Mouse (Mus musculus): ENCODE measurements around the gene Fat3.

The Fat3 gene

GRCm38 (mm10) chr9:16029715-16030285, 471.3 kb downstream of the Fat3 start:
- DNase-seq (ENCODE audit: low read depth, low spot score) = no peak

GRCm38 (mm10) chr9:16029066-16029465, 472.0 kb downstream of the Fat3 start:
- DNase-seq (ENCODE audit: low read depth, low spot score) = peak; percentile 74

- DNase-seq (ENCODE audit: low read depth, low spot score) = peak; percentile 72
Measured at GRCm38 (mm10) chr9:16028394-16028911, 472.6 kb downstream of the Fat3 start.

GRCm38 (mm10) chr9:16026054-16026453, 475.0 kb downstream of the Fat3 start:
- DNase-seq (ENCODE audit: low read depth, low spot score) = peak; percentile 68

GRCm38 (mm10) chr9:16024706-16025105, 476.4 kb downstream of the Fat3 start:
- peak; percentile 44 for DNase-seq (ENCODE audit: low read depth, low spot score)

- DNase-seq (ENCODE audit: low read depth, low spot score) = no peak
Measured at GRCm38 (mm10) chr9:16014115-16014514, 487.0 kb downstream of the Fat3 start.

- peak; percentile 54 for DNase-seq (ENCODE audit: low read depth, low spot score)
Measured at GRCm38 (mm10) chr9:16011382-16011781, 489.7 kb downstream of the Fat3 start.

GRCm38 (mm10) chr9:16007516-16007915, 493.6 kb downstream of the Fat3 start:
- no peak for DNase-seq (ENCODE audit: low read depth, low spot score)

GRCm38 (mm10) chr9:16002991-16003390, 498.1 kb downstream of the Fat3 start:
- DNase-seq (ENCODE audit: low read depth, low spot score) = peak; percentile 64

GRCm38 (mm10) chr9:15994762-15995161, 506.3 kb downstream of the Fat3 start:
- DNase-seq (ENCODE audit: low read depth, low spot score) = no peak

- peak; percentile 49 for DNase-seq (ENCODE audit: low read depth, low spot score)
Measured at GRCm38 (mm10) chr9:15994177-15994576, 506.9 kb downstream of the Fat3 start.

GRCm38 (mm10) chr9:15992158-15992846, 508.8 kb downstream of the Fat3 start:
- DNase-seq (ENCODE audit: low read depth, low spot score) = no peak

- DNase-seq (ENCODE audit: low read depth, low spot score) = peak; percentile 8
Measured at GRCm38 (mm10) chr9:15978317-15978716, 522.8 kb downstream of the Fat3 start.

- peak; percentile 16 for DNase-seq (ENCODE audit: low read depth, low spot score)
Measured at GRCm38 (mm10) chr9:15976959-15977663, 524.0 kb downstream of the Fat3 start.

- DNase-seq (ENCODE audit: low read depth, low spot score) = no peak
Measured at GRCm38 (mm10) chr9:15975999-15976398, 525.1 kb downstream of the Fat3 start.

GRCm38 (mm10) chr9:15972201-15972600, 528.9 kb downstream of the Fat3 start:
- DNase-seq (ENCODE audit: low read depth, low spot score) = peak; percentile 57

GRCm38 (mm10) chr9:15971393-15971792, 529.7 kb downstream of the Fat3 start:
- DNase-seq (ENCODE audit: low read depth, low spot score) = peak; percentile 49

GRCm38 (mm10) chr9:15964198-15964597, 536.9 kb downstream of the Fat3 start:
- no peak for DNase-seq (ENCODE audit: low read depth, low spot score)

GRCm38 (mm10) chr9:15962886-15963285, 538.2 kb downstream of the Fat3 start:
- DNase-seq (ENCODE audit: low read depth, low spot score) = peak; percentile 77

- DNase-seq (ENCODE audit: low read depth, low spot score) = no peak
Measured at GRCm38 (mm10) chr9:15958224-15958787, 542.8 kb downstream of the Fat3 start.

- no peak for DNase-seq (ENCODE audit: low read depth, low spot score)
Measured at GRCm38 (mm10) chr9:15957816-15958215, 543.3 kb downstream of the Fat3 start.

- no peak for DNase-seq (ENCODE audit: low read depth, low spot score)
Measured at GRCm38 (mm10) chr9:15955147-15955782, 545.8 kb downstream of the Fat3 start.

All from brain, adult 2 months (tissue).